Mouse (Mus musculus): ENCODE results near the gene Apol10a. TPM values are rescaled to one million over a fixed set of nuclear protein-coding genes. Genes with fewer than 3 reads are reported as not detected.
"Not testable (repeated sequence)": the region's sequence is repeated elsewhere in the genome, so short reads cannot be mapped to it uniquely, and the experiment has no call there.

Apol10a gene
- polyA plus RNA-seq (2012; rRNA removed), result 0.06 TPM in 1 of 2 replicates, not detected in the other

DNA sequence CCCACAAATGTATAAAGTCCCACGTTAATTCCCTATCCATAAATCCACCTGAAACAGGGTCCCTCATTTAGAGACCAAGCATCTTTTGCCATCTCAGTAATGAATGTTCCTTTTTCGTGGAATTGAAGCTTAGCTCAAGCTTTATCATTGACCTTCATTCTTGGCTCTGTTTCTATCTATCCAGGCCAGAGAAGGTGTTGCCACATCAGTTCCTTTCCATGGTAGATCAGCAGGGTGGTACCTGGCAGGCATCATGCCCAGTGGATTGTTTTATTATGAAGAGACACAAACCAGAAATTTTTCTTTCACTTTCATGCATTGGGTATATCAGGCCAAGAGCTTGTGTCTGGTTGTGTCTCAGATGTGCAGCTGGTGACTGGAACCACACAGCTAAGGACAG lies at the start of gene Apol10a:
Gene Apol10a, plus strand, starts transcription at position 355 of the 400 bp plus-strand sequence.
- H3K4me1 ChIP-seq (ENCODE audit: control insufficient read depth, insufficient read depth, low read length); H3K4me3 ChIP-seq (replicated peaks; ENCODE audit: extremely low read depth, low read depth, low read length); DNase-seq: not testable (repeated sequence)
- WGBS, result 64% methylated on average over 2 of the region's 2 CpGs

DNA sequence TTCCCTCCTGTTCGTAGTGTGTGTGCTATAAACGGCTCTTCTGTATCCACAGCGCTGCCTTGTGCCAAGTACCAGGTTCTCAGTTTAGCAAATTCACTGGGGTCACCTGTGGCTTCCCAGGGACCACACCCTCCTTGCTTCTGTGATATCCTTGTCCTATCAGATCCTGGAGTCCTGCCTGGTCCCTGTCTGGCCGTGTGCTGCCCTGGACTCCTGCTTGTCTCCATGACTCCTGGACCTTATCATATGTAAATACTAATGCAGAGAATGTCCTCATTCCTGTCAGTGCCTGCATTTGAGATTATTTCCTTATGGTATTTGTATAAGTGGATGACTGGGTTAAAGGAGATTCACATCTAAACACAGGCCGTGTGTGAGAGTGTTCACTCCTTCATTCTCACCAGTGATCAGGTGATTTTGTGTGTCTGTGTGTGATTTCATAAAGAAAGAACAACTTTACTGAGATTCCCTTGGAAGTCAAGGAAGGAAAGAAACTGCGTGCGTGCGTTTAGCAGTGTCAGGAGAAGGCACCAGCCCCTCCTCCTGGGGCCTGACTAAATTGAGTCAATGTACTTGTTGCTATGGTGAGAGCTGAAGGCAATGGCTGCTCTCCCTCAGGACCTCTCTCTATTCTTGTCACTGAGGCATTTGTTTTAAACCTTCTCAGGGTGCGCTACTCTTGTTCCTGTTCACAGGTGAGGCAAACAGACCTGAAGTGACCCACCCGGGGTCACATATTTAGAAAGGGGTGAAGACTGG lies 48.0 kb upstream of the Apol10a start:
- WGBS, result 58% methylated on average over 9 of the region's 10 CpGs
- H3K4me1 ChIP-seq (ENCODE audit: control insufficient read depth, insufficient read depth, low read length); H3K4me3 ChIP-seq (replicated peaks; ENCODE audit: extremely low read depth, low read depth, low read length); DNase-seq: not testable (repeated sequence)

GRCm38 (mm10) chr15:77444746-77445145 lies 32.1 kb upstream of the Apol10a start:
- 77% methylated on average over 8 of the region's 8 CpGs for whole genome bisulfite sequencing
- H3K4me1 ChIP-seq (ENCODE audit: control insufficient read depth, insufficient read depth, low read length); H3K4me3 ChIP-seq (replicated peaks; ENCODE audit: extremely low read depth, low read depth, low read length); DNase-seq: not testable (repeated sequence)

DNA sequence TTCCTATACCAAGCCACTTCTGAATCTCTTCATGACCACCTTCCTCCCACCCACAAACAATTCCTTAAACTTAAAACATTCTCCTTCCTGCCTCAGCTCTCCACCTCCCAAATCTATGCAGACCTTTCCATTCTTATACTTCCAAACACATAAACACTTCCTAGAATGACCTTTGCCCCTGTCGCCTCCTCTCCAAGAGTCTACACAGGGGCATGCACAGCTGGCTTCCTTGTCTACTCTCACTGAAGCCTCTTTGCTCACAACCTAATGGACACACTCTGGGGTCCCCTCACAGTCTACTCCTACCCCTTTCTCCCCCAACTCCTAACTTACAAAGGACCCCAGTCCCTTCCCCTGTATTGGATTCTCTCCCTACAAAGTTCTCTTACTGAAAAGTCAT lies 31.2 kb upstream of the Apol10a start:
- H3K4me1 ChIP-seq (ENCODE audit: control insufficient read depth, insufficient read depth, low read length), result not testable (repeated sequence)

GRCm38 (mm10) chr15:77447392-77447791 lies 29.5 kb upstream of the Apol10a start, which contains the start of gene Apol7b:
Gene Apol7b (minus strand): TSS chr15:77447492.
- not testable (repeated sequence) for H3K4me1 ChIP-seq (ENCODE audit: control insufficient read depth, insufficient read depth, low read length); DNase-seq; H3K4me3 ChIP-seq (replicated peaks; ENCODE audit: extremely low read depth, low read depth, low read length)
- 92% methylated on average over 2 of the region's 2 CpGs for WGBS

More for the DNA sequence above, 31.2 kb upstream of the Apol10a start:
- DNase-seq; H3K4me3 ChIP-seq (replicated peaks; ENCODE audit: extremely low read depth, low read depth, low read length): not testable (repeated sequence)
- 65% methylated on average over 1 of the region's 1 CpGs for WGBS

DNA sequence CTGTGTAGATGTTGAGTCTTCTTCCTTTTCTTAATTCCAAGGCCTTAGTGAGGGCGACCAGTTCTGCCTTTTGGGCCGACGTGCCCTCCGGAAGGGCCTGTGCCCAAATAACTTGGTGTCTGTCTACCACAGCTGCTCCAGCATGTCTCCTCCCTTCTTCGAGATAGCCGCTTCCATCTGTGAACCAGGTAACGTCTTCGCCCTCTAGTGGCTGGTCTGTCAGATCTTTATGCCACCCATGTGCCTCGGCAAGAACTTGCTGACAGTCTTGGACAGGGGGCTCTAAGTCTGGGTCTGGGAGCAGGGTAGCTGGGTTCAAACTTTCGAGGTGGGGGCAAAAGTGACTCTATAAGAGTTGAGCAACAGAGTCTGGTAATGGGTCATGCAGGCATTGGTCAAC lies 26.9 kb upstream of the Apol10a start:
- WGBS, result 44% methylated on average over 10 of the region's 10 CpGs
- H3K4me3 ChIP-seq (replicated peaks; ENCODE audit: extremely low read depth, low read depth, low read length); H3K4me1 ChIP-seq (ENCODE audit: control insufficient read depth, insufficient read depth, low read length); DNase-seq: not testable (repeated sequence)
- 0 out of 2 replicates have a peak, but pooled peaks have one; percentile 2 for TF ChIP-seq CTCF (IDR thresholded peaks at IDR 0.05; ENCODE audit: insufficient read depth, low read length)

DNA sequence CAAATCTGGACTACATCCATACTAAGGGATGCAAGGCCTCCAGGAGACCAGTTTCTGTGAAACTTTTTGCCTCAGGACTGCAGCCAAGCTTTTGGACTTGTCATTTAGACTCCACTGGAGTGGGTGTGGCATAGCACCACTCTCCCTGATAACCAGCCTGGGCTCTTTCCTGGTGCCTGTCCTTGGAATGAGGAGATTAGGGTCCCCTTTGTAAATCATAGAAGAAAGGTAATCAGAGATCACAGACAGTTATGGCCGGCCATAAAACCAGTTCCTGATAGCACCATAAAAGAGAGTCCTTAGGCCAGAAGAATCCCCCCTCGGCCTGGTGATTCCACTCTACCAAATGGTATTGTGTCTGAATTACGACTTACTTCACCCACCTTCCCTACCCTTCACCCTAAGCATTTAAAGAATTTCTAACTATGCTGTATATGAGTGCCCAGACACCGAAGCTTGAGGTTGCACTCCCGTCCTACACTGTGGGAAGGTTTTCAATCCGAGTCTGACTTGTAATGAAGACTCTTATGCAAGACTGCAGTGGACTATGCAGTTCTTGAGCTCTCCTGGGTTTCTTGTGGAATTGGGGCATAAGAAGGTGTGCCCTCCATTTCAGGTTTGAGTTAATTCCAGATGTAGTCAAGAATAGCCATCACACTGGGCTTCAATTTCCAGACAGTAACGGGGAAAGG lies 2.0 kb upstream of the Apol10a start:
- DNase-seq; H3K4me1 ChIP-seq (ENCODE audit: control insufficient read depth, insufficient read depth, low read length); H3K4me3 ChIP-seq (replicated peaks; ENCODE audit: extremely low read depth, low read depth, low read length): not testable (repeated sequence)
- WGBS, result 74% methylated on average over 7 of the region's 7 CpGs

DNA sequence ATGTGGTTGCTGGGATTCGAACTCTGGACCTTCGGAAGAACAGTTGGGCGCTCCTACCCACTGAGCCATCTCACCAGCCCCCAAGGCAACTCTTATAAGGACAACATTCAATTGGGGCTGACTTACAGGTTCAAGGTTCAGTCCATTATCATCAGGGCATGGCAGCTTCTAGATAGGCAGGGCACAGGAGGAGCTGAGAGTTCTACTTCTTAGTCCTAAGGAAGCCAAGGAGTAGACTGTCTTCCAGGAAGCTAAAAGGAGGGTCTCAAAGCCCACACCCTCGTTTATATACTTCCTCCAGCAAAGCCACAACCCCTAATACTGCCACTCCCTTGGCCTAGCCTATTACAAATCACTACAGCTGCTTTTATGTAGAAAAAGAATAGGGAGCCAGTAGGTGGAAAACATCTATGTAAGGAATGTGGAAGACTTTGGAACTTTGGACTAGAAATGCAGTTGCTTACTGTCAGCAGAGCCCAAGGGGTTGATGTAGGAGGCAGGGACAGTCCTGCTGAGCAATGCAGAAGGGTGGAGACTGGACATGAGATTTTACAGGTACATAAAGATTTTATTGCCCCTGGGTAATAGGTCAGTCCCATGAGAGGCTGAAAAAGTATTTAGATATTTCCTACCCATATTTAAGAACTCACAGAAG lies 5.4 kb downstream of the Apol10a start:
- Histone ChIP-seq H3K4me3 (replicated peaks; ENCODE audit: extremely low read depth, low read depth, low read length) (no peak overlapping the region), H3K4me1 (ENCODE audit: control insufficient read depth, insufficient read depth, low read length) (no peaks in the 10 kb centered on the region)
- 63% methylated on average over 4 of the region's 4 CpGs for WGBS
- no peak for DNase-seq
- no peak for TF ChIP-seq POLR2A (IDR thresholded peaks at IDR 0.05; ENCODE audit: borderline replicate concordance, extremely low read depth, low read depth, low read length)
- TF ChIP-seq CTCF (IDR thresholded peaks at IDR 0.05; ENCODE audit: insufficient read depth, low read length), result no peak

GRCm38 (mm10) chr15:77493181-77493580 lies 16.3 kb downstream of the Apol10a start:
- not testable (repeated sequence) for H3K4me1 ChIP-seq (ENCODE audit: control insufficient read depth, insufficient read depth, low read length); DNase-seq; H3K4me3 ChIP-seq (replicated peaks; ENCODE audit: extremely low read depth, low read depth, low read length)
- WGBS, result no CpG with 5 or more reads among the region's 1 CpGs

GRCm38 (mm10) chr15:77494694-77495093 lies 17.8 kb downstream of the Apol10a start:
- not testable (repeated sequence) for H3K4me1 ChIP-seq (ENCODE audit: control insufficient read depth, insufficient read depth, low read length); H3K4me3 ChIP-seq (replicated peaks; ENCODE audit: extremely low read depth, low read depth, low read length); DNase-seq
- 26% methylated on average over 1 of the region's 1 CpGs for WGBS

DNA sequence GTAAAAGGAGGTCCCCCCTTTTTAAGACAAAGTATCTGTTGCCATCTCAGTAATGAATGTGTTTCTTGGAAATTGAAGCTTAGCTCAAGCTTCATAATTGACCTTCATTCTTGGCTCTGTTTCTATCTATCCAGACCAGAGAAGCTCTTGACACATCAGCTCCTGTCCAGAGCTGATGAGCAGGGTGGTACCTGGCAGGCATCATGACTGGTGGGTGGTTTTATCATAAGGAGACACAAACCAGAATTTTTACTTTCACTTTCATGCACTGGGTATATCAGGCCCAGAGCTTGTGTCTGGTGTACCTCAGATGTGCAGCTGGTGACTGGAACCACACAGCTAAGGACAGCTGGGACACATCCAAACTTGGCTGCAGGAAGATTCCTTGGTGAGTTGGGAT lies 31.1 kb downstream of the Apol10a start, which contains the start of gene Apol11a:
Gene Apol11a, plus strand, starts transcription at position 306 of the 400 bp plus-strand sequence.
- not testable (repeated sequence) for H3K4me3 ChIP-seq (replicated peaks; ENCODE audit: extremely low read depth, low read depth, low read length); DNase-seq; H3K4me1 ChIP-seq (ENCODE audit: control insufficient read depth, insufficient read depth, low read length)

- not testable (repeated sequence) for H3K4me1 ChIP-seq (ENCODE audit: control insufficient read depth, insufficient read depth, low read length); H3K4me3 ChIP-seq (replicated peaks; ENCODE audit: extremely low read depth, low read depth, low read length); DNase-seq
- WGBS, result 54% methylated on average over 4 of the region's 4 CpGs
Measured at GRCm38 (mm10) chr15:77520596-77520995, 43.7 kb downstream of the Apol10a start.
